Mouse (Mus musculus) small intestine, adult 2 months (tissue): ENCODE results near the gene Plp2.

Experiments
- CTCF ChIP-seq: fragments of 200-500 bp; IDR thresholded peaks from 2 replicates; pipeline ENCODE4 v1.5.1; 2012; ENCODE audit warnings: low read depth, mild to moderate bottlenecking, control low read depth, inconsistent platforms, low read length, moderate library complexity, mixed read lengths; ENCODE audit not compliant: insufficient replicate concordance, insufficient read length; ENCODE audit errors: extremely low read depth
- POLR2A ChIP-seq: fragments of 200-500 bp; IDR thresholded peaks from 2 replicates; pipeline ENCODE4 v1.6.1; 2012; ENCODE audit warnings: low read depth, mild to moderate bottlenecking, control low read depth, inconsistent platforms, low read length, moderate library complexity

- TF ChIP-seq POLR2A (no peak), CTCF (no peak)
These were observed 2.5 kb upstream of the Plp2 start for GRCm38 (mm10) chrX:7673578-7674281.
